Mouse (Mus musculus) ovary, postnatal 10 days (tissue): ENCODE data around the gene Morn5.

Experiments
- DNase-seq: peaks from one replicate; pipeline ENCODE4 v3.0.0; 2022; ENCODE audit warnings: low spot score

Gene Morn5

GRCm38 (mm10) chr2:36104956-36105741, 55.9 kb downstream of the Morn5 start, which contains the start of gene Lhx6:
Gene Lhx6, minus strand, starts transcription at chr2:36105408.
- no peak for DNase-seq

DNA sequence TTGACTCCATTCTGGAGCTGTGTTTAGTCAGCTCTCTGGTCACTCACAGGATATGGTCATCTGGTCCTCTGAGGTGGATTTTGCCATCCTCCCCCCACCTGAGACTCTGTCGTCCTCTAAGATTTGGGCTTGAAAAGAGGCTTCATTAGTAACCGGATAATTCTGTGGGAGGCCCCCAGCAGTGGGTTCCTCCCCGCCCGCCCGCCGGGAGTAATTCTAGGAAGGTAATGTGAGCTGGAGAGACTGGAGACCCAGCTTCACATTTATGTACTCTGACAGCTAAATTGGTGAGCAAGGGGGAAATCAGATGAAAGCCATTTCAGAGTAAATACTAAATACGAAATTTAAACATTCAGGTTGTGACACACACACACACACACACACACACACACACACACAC, 59.4 kb downstream of the Morn5 start:
- DNase-seq, result no peak

DNA sequence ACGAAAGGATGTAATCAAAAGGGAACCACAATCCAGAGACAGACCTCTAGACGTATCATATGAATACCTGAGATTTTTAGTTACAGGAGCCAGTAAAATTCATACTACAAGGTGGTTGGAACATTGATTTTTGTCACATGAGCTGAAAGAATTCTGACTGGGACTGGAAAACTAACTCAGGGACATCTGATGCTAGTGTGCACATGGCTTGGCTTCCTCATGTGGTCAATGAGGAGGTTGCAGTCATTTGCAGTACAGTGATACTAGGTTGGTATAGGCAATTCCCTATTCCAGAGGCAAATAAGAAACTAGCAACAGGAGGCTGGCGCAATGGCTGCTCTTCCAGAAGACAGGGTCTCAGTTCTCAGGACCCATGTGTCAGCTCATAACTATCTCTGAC, 63.4 kb downstream of the Morn5 start:
- DNase-seq, result no peak

DNA sequence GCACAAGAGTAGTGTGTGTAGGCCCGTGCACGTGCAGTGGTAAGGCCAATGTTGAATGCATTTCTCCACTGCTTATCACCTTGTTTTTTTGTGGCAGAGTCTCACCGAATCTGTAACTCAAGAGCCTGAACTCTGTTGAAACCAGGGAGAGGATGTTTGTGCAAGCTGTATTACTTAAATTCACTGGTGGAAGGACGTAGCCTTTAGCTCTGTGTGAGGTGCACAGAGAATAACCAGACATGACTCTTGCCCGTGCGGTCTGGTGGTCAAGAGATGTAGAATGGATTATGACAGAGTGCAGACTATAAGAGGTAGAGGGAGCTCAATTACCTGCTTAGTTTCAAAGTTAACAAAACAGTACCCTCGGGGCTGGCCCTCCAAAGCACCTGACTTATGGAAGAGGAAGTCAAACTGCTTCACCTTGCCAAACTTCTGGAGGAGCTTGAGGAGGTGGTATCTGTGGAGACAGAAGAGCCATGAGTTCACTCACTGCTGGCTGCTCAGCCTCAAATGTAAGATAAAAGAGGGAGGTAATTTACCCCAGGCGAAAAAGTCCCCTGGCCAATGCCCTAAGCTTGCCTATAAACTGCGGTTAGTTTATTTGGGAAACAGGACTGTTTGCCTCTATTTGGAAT, 77.7 kb downstream of the Morn5 start:
- no peak for DNase-seq

- DNase-seq, result no peak
Observed at GRCm38 (mm10) chr2:36127973-36128372, 78.7 kb downstream of the Morn5 start.

- no peak for DNase-seq
Observed at GRCm38 (mm10) chr2:36129051-36129450, 79.8 kb downstream of the Morn5 start.
